Mouse (Mus musculus) colon, adult 2 months (tissue): ENCODE data around the gene Ptx3. TPM values are rescaled to one million over a fixed set of nuclear protein-coding genes. Genes with fewer than 3 reads are reported as not detected.

Experiments
- polyA plus RNA-seq: library from polyadenylated mRNA; depleted of rRNA; stranded (reverse); fragments of >200 nt; gene quantifications from 2 replicates; pipeline ENCODE4 v1.2.3, GENCODE M21; 2012; rRNA removed

The Ptx3 gene
- 0.07 and 0.42 TPM in 2 replicates for polyA plus RNA-seq

DNA sequence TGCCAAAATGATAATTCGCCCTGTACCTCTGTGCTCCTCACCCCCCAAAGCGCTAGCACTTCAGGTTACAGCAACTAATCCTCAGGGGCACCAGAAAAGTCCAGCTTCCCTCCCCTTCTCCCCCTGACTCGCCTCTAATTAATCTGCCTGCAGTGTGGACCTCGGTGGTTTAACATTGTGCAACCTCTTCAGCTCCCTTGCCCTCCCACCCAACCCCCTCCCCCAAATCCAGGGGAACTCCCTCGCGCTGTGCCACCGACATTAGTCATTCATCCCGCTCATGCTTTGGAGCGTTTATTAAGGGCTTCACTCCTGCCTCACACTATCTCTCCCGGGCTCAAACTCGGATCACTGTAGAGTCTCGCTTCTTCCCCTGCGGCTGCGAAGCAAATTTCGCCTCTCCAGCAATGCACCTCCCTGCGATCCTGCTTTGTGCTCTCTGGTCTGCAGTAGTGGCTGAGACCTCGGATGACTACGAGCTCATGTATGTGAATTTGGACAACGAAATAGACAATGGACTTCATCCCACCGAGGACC, at the start of gene Ptx3:
Gene Ptx3 (plus strand): TSS at position 256 of the 537 bp plus-strand sequence.

Other genes with a start within 250 kb of the Ptx3 start
- not detected in 2 replicates for gene Veph1, start 76.9 kb downstream of the Ptx3 start, polyA plus RNA-seq